Mouse (Mus musculus): ENCODE measurements at regions not wholly inside any gene's neighbourhood (a gene's known extent, or its start where the extent isn't known, plus 50 kb on each side); places are given as distances from the start of the nearest gene placed in this dataset.

GRCm38 (mm10) chr12:68849616-68850140, 309.3 kb downstream of the Rps29 start:
- TF ChIP-seq CTCF (conservative IDR thresholded peaks at IDR 0.05 in 1 of 2, IDR thresholded peaks at IDR 0.05 in 1 of 2; ENCODE audit: low read depth in 2 of 2, low read length in 2 of 2) (no peak), MEF2A (IDR thresholded peaks at IDR 0.05; ENCODE audit: borderline replicate concordance, low read depth, low read length) (no peak), ETS1 (conservative IDR thresholded peaks at IDR 0.05; ENCODE audit: low read depth, low read length) (no peak), E2F4 (IDR thresholded peaks at IDR 0.05; ENCODE audit: insufficient replicate concordance, low read depth, low read length) (no peak), BHLHE40 (IDR thresholded peaks at IDR 0.05; ENCODE audit: low read depth, low read length) (no peak)
